Mouse (Mus musculus) kidney, adult 18-20 months (tissue): ENCODE data around the gene Ptk6.
"Not testable (repeated sequence)": the region's sequence is repeated elsewhere in the genome, so short reads cannot be mapped to it uniquely, and the experiment has no call there.

Source experiments
- DNase-seq: peaks from one replicate; pipeline ENCODE4 v3.0.0; 2021

The Ptk6 gene

DNA sequence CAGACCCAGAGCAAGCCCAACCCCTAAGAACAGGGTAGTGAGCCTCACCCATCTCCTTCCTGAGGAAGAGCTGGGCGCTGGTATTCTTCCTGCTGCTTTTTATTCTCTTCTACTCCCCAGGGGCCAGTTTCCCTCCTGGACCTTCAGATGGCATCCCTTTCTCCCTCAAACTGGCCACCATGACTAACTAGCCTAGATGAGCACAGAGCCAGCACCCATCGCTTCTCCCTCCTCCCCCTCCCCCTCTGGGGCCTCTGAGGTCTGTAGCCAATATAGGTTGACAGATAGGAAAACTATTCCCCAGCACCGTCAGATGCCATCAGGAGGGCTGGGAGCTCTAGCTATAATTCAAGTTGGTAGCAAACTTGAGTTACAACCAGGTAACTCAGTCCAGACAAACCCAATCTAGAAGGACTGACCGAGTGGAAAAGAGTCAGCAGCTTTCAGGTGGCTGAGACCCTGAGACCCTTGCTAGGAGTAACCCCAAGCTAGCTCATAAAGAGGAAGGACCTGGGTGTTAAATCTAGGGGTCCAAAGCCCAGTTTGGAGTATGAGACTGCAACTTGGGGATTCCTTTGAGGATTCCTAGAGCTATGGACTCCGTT lies 16.4 kb upstream of the Ptk6 start:
- DNase-seq: no peak

DNA sequence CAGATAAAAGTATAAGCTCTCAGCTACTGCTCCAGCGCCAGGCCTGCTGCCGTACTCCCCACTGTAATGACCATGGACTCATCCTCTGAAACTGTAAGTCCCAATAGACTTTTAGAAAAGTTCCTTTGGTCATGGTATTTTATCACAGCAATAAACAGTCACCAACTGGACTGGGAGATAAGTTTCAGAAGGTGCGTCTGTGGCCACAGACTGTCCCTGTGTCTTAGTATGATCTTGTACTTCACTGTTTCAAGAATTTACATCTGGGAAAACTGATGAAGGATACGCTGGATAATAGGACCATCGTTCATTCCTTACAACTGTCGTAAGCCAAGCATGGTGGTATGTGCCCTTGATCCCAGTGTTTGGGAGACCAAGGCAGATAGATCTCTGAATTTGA lies 13.4 kb upstream of the Ptk6 start:
- no peak for DNase-seq

DNA sequence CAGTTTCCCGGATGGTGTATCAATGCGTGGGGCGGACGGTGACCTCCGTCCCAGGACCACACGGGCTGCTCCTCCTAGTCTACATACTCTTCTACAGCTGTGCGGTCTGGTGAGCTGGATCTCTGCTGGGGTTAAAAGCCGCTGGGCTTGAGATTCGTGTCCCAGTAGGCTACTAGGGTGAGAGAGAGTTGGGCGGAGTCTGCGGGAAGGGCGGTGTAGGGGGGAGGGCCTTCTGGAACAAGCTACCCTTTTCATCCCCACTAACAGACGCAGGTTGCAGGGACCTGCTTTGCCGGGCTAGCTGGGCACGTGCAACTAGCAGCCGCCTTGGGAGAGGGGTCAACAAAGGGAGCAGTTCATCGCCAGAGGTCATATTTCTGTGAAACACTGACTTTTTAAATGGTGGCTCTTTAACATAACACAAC lies 10.4 kb upstream of the Ptk6 start, which contains the start of gene Srms:
TSS of gene Srms (minus strand) at position 165 of the 425 bp plus-strand sequence.
- DNase-seq: peak; percentile 57

DNA sequence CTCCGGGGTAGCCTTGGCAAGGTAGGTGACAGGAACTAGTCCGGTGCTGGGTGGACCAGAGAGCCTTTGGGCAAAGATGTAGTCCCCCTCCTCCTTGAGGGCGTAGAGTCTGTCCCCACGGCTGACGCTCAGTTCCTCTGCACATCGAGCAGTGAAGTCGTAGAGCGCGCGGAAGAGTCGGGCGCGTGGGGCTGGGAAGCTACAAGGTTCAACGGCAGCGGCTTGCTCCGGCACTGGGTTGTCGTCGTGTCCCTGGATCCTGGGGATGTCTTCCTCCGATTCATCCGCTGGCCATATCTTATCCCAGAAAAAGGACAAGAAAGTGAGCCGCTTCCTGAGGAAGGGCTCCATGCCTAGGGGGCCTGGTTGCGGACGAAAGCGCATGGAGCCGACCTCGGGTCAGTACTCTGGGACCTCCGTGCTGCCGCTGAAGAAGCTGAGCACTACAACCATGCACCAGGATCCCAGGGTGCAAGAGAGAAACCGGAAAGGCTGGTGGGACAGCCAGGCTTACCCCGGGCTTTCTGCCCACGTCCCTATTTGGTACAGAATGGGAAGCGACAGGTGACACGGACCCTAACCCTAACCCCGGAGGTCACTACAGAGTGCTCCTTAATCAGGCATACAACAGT lies 9.9 kb upstream of the Ptk6 start:
- peak; percentile 19 for DNase-seq

DNA sequence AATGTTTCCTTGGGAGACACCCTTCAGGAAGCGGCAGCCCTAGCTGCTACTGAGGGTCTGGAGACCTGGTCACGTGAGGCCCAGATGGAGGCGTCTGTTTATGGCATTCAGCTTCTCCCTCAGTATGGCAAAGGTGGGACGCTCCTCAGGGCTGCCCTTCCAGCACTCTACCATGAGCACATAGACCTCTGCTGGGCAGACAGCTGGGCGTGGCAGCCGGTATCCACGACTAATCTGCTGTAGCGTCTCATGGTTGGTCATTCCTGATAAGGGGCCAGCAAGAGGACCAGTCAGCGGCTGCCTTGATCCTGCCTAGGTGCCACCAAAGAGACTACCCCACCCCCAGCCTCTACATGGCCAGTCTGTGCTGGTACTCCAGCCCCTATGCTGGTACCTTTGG lies 3.5 kb upstream of the Ptk6 start:
- no peak for DNase-seq

DNA sequence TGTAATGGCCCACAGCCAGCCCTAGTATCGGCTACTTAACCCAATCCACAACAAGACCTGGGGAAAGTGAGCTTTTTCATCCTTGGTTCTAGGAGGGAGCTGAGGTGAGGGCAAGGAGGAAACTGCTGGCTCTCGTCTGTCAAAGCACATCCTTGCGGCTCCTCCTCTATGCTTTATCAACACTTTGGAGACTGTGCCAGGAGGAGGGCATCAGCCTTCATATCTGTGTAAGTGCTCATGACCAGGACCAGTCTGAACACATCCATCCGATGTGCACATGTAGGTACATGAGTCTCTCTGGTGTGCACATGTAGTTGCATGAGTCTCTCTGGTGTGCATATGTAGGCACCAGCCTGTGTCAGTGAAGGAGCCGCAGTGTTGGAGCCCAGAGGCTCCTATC lies 3.1 kb upstream of the Ptk6 start:
- no peak for DNase-seq

DNA sequence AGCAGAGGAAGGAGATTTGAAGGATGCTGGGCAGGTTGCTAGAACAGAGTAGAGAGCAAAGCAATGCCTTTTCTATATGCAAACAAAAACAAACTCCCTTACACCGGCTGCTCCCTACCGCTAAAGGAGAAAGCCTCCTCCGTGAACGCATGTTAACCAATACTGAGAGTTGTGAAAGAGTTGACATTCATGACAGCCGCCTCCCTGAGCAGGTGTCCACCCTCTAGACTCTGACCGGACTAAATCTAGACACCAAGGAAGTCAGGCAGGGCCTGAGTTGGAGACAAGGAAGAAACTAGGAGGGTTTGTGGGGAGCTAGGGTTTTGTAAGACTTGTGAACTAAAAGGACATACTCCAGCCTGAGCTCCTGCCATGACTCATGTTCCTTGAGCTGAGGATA lies 297 bp upstream of the Ptk6 start:
- DNase-seq: no peak

DNA sequence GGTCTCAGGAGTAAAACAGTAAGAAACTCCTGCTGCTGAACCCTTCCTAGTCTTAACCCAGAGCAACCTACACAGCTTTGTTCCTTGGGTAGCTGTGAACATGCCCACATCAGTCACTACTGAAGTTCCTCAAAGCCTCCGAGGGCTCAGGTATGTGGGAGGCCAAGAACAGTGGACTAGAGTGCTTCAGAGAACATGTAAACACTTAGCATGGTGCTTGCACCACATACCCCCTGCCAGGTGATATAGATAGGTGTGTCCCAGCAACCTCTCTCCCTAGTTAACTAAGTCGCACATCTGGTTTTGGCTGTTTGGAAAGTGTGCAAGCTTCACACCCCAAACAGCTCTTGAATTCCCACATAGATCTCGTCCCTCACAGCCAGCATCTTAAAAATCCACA lies 983 bp downstream of the Ptk6 start:
- DNase-seq: no peak

DNA sequence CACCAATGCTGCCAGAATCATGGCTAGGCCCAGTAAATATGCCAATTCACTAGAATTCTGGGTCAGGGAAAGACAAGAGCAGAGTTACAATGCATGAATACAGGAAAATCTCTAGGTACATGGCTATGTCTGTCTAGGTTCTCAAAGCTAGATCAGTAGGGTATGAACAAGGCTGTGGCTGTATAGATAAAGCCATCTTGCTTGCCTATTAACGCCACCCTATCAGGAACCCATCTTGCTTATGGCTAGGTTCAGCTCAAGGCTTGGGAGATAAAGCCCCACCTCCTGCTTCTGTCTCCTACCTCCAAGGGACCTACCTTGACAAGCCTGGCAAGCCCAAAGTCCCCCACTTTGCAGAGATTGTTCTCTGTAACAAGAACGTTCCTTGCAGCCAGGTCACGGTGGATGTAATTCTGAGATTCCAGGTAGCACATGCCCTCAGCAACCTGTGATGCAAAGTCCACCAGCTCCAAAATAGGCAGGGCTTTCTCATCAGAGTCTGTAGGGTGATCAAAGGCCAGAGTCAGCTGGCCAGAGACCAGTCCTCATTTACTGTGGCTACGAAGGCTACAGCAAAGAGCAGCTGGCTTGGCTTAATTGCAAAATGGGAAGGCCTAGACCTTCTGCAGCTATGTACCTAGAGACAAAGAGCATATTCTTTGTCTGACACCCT lies 5.8 kb downstream of the Ptk6 start:
- DNase-seq: peak; percentile 57

DNA sequence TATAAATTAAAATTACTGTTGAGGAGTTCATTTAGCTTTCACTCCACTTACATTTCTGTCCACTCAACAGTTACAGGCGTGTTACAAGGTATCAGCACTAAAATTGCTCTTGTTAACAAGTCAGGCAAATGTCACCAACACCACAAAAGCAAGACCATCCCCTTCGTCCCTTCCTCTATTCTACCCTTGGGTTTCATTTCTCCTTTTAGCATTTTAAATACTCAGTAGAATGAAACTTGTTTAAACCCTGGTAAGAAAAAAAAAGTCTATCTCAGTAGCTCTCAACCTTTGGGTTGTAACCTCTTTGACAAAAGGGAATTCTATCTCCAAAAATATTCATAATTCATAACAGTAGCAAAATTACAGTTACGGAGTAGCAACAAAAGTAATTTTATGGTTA lies 9.5 kb downstream of the Ptk6 start:
- no peak for DNase-seq

DNA sequence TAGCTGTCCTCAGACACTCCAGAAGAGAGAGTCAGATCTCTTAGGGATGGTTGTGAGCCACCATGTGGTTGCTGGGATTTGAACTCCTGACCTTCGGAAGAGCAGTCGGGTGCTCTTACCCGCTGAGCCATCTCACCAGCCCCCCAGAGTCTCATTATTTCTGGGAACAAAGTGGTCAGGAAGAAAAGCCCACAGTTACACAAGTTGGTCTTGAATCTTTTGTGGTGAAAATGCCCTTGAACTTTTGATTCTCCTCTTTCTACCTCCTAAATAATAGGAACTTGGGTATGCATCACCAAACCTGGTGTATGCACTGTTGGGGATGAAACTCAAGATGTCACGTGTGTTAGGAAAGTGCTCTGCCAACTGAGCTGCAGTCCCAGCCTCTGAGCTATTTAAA lies 10.7 kb downstream of the Ptk6 start:
- no peak for DNase-seq

DNA sequence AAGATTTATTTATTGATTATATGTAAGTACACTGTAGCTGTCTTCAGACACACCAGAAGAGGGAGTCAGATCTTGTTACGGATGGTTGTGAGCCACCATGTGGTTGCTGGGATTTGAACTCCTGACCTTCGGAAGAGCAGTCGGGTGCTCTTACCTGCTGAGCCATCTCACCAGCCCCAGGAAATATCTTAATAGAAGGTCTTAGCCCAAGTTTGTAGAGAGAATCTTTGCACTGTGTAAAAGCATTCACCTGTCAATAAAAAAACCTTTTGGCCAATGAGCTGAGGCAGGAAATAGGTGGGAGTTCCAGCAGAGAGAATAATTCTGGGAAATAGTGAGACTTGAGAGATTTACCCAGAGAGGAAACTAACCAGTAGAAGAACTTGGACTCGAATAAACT lies 11.2 kb downstream of the Ptk6 start:
- DNase-seq: not testable (repeated sequence)

DNA sequence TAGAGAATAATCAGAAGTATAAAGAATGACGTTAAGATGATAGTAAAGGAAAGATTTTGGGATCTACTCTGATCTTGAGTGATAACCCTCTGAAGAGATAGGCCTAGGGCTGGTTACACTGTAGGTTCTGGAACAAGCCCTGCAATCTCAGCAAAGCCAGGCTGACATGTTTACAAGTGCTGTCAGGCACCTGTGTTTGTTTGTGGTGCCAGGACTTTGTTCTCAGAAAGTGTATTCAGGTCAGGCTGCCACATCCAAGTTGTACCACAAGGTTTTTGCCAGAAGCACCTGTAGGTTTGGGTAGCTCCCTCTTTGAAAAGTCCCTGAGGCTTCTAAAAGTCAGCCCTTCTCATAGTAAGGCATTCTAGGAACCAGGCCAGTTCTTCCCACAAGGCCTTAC lies 13.3 kb downstream of the Ptk6 start:
- DNase-seq: no peak

DNA sequence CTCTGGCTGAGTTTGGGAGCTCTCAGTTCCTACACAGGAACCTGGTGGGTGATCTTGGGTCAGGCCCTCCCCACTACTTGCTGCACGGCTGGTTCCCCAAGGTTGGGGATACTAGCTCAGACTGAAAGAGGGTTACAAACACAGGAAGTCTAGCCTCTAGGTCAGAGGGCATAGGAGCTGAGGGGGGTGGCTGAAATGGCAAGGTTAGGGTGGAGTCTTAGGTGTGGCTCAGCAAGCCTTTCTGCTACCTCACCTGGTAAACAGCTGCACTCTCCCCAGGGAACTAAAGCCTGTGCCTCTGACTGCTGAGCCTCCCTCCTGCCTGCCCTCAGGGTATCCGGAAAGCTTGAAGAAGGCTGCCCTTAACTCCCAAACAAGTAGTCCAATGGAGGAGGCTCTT lies 13.9 kb downstream of the Ptk6 start:
- no peak for DNase-seq

DNA sequence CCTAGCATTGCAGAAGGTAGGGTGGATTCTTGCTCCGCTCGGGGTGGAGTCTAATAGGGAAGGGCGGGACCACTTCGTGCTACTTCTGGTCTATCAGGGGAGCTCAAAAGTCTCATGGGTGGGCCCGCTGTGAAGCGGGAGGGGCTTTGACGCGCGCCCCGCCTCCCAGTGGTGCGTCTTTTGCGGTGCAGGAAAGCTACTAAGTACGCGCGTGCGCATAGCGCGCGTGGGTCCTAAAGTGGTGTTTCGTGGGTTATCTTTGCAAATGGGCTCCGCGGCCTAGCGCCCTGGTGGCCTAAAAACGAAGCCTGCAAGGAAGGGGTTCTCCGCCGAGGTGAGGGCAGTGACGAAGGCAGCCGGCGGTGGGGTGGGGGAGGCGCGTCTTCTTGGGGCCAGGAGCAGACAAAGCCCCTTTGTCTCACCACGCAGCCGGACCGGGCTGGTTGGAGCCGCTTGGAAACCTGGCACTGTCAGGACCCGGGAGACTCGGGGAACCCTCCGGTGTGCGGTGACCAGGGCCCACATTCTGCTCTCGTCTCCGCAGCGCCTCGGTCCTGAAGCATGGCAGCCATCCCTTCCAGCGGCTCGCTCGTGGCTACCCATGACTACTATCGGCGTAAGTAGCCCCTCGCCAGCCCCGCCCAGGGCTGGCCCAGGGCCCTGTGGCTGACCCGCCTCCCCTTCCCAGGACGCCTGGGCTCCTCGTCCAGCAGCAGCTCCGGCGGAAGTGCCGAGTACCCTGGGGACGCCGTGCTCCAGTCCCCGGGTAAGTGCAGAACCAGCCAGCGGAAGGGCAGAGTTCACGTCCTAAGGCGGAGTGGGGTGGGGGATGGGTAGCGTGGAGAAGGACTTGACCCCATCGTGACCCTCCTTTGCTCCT lies 15.2 kb downstream of the Ptk6 start, which contains the start of gene Ppdpf:
TSS of gene Ppdpf (plus strand) at position 127 of the 880 bp plus-strand sequence.
- DNase-seq: peak; percentile 94

DNA sequence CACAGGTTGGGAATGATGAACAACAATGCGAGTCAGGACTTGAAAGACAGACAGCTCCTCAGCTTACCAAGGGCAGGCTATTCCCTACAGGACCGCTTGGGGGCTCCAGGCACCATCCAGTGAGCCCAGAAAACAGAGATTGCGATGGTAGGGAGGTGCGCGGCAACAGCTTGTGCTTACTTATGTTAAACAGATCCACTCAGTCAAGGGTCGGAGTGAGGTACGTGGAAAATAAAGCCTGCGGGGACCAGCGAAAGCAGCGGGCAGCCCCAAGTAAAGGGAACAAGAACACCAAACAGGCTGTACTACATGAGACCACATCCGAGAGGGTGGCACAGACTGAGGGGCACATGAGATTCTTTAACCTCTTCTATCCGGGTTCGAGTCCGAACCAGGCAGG lies 16.0 kb downstream of the Ptk6 start:
- DNase-seq: peak; percentile 91

DNA sequence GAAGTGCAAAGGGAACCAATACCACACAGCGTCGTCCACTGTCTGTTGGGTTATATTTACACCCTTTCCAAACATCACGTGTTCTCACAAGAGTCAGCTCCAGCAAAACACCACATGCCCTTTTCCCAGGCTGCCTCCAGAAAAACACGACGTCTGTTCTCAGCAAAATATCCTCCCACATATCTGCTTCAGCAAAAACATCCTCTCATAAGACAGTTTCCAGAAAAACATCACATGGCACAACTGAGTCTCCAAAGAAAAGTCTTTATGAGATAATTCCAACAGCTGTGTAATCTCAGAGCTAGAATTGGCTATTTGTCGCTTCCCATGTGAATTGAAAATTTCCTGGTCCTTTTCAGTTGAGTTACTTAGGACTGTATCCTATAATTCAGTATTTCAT lies 21.7 kb downstream of the Ptk6 start:
- DNase-seq: no peak

DNA sequence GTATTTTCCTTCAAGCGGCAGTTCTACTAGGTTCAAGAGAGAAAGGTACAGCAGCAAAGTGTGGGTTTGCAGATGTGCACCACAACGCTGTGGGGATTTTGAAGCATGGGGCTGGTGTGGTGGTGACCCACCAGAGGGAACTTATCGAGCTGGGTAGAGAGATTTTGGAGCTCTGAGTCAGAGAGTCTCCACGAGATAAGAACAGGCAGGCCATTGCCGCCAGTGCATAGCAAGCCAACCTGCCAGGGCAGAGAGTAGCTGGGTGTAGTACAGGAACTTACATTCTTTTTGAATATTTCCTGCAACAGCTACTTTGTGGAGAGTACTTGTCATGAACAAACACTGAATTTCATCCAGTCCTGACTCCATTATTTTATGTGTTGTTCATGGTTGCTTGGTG lies 24.1 kb downstream of the Ptk6 start:
- DNase-seq: no peak

DNA sequence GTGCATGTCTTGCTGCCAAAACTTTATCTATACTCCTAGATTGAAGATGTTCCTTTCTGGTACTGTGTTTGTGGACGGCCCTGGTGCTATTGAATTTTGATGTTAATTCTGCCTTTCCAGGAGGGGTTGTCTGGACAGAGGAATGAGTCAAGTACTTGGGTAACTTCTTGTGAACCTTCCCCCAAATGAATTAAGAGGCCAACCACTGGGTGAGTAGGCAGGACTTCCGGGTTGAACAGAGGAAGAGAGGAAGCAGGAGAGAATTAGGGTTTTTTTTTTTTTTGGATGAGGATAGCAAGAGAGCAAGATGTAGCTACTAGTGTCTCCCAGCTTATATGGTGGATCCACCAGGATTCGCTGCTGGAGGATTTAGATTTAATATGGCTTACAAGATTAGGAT lies 24.6 kb downstream of the Ptk6 start:
- DNase-seq: no peak

DNA sequence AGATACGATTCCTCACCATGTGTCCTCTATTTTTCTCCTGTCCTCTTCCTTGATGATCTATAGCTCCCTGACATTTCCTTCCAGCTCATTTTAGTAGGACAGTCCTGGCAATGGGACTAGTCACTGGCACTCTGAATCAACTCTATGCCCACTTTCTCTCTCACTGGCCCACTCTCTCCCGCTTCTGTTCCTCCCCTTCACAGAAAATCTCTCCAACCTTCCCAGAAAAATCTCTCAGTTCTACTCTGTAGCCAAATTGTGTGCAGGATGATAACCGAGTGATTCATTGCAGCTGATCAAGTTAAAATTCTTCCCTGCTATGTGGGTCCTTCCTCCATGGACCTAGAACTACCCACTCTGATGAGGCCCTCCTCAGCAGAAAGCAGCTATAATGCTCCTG lies 27.9 kb downstream of the Ptk6 start:
- no peak for DNase-seq

DNA sequence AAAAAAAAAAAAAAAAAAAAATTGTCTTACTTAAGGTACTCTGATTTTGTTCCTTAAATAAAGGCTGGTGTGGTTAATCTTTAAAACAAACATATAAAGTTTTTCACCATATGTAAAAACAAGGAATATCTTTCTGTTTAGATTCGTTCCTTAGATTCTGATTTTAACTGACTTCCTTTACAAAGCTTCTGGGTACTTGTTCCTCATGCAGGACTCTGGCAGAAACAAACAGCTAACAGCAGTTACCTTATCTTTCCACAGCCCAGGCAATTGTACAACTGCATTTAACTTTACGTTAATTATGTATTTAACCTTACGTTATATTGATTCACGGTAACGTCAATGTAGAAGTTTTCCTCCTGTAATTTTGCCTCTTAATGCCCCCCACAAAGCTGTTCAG lies 36.1 kb downstream of the Ptk6 start:
- DNase-seq: no peak

DNA sequence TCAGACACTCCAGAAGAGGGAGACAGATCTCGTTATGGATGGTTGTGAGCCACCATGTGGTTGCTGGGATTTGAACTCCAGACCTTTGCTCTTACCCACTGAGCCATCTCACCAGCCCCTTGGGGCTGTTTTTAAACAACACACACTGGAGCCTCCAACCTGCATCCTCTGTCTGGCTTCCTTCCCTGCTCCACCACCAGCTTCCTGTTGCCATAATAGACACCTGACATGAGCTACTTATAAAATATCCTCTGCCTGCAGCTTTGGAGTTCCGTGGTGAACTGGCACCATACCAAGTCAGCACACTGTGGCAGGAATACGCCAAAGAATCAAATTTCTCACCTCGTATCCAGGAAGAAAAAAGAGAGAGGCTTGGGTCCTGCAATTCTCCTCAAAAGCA lies 41.8 kb downstream of the Ptk6 start:
- no peak for DNase-seq

DNA sequence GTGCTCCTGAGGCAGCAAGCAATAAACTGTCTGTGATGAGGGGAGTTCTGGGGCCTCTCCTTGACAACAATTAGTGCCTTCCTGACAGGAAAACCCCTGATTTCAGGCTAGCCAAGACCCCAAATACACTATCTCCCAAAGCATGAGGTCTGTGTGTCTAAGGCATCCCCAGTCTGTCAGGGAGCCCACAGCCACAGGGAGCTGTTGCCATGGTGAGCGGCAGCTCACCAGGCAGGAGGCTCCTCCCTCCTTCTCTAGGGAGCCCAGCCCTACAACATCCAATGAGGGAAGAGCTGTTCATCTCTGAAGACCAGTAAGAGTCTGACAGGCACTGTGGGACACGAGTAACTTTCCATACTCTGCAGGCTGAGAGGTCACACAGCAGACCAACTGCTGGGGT lies 42.8 kb downstream of the Ptk6 start:
- DNase-seq: no peak
